Mouse (Mus musculus) embryonic facial prominence, embryonic 10.5 days (tissue): ENCODE data around the gene Ninj2. TPM values are rescaled to one million over a fixed set of nuclear protein-coding genes. Genes with fewer than 3 reads are reported as not detected.

Source experiments
- DNase-seq: peaks from one replicate; pipeline ENCODE4 v3.0.0-alpha.2; 2017; ENCODE audit warnings: low spot score
- H3K27ac ChIP-seq: fragments of 300-500 bp; sonication (generic); replicated peaks from 2 replicates; pipeline ENCODE4 v1.5.1; 2016; ENCODE audit warnings: mild to moderate bottlenecking
- H3K27me3 ChIP-seq: fragments of 300-500 bp; sonication (generic); replicated peaks from 2 replicates; pipeline ENCODE4 v1.6.1; 2016; ENCODE audit warnings: low read depth, mild to moderate bottlenecking; ENCODE audit not compliant: poor library complexity, severe bottlenecking
- H3K36me3 ChIP-seq: fragments of 300-500 bp; sonication (generic); replicated peaks from 2 replicates; pipeline ENCODE4 v1.6.1; 2016; ENCODE audit warnings: mild to moderate bottlenecking, moderate library complexity
- H3K4me1 ChIP-seq: fragments of 300-500 bp; sonication (generic); 2 replicates; pipeline ENCODE4 v1.6.1; 2016
- H3K4me3 ChIP-seq: fragments of 300-500 bp; sonication (generic); 2 replicates; pipeline ENCODE4 v1.5.1; 2016; ENCODE audit warnings: mild to moderate bottlenecking, moderate library complexity
- H3K9me3 ChIP-seq: fragments of 300-500 bp; sonication (generic); 2 replicates; pipeline ENCODE4 v1.6.1; 2016; ENCODE audit warnings: mild to moderate bottlenecking
- WGBS: fragments of 180-500 bp; shearing (Covaris S2); methylation state at CpG from one replicate; pipeline ENCODE4 v1.1.7; 2016; 5-methylcytosine and 5-hydroxymethylcytosine counted together
- polyA plus RNA-seq: library from polyadenylated mRNA; unstranded; fragments of >200 nt; fragmentation: Nextera tagmentation; extraction: Ambion mirVana; gene quantifications from 2 replicates; pipeline ENCODE4 v1.2.1, GENCODE M21; 2016

Gene Ninj2
- not detected in 2 replicates for polyA plus RNA-seq

DNA sequence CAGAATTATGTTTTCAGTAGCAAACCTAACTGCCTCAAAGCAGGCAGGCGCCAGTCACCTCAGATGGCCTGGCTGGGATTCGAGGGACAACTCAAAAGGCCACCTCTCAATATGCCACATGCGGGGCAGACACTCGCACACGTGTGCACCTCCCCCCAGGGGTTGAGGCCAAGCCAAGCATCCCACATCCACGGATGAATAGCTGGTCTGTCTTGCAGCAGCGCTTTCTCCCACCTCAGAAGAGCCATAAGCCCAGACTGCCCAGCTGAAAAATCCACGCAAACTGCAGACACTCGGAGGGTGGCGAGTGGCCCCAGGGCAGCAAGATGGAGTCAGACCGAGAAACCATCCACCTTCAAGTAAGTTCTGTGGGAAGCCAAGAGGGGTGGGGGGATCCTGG lies at the start of gene Ninj2:
TSS of gene Ninj2 (plus strand) at position 251 of the 400 bp plus-strand sequence.
- Histone ChIP-seq H3K27ac (no peak within 1 kb of the TSS), H3K4me3 (no peak within 1 kb of the TSS), H3K9me3 (no peaks in the 10 kb centered on the region), H3K36me3 (no peaks in the 10 kb centered on the region), H3K4me1 (peaks cover 4% of the 10 kb centered on the region; the same call in 1 of the 2 replicates), H3K27me3 (no peaks in the 10 kb centered on the region)
- DNase-seq = no peak
- 64% methylated on average over 11 of the region's 11 CpGs for WGBS

- H3K4me3 ChIP-seq = no peak overlapping the region
- no peaks in the 10 kb centered on the region for H3K9me3 ChIP-seq
- no peaks in the 10 kb centered on the region for H3K27me3 ChIP-seq
- H3K27ac ChIP-seq = no peak overlapping the region
- H3K4me1 ChIP-seq = no peaks in the 10 kb centered on the region
- no peaks in the 10 kb centered on the region for H3K36me3 ChIP-seq
- 87% methylated on average over 4 of the region's 4 CpGs for WGBS
- no peak for DNase-seq
Measured at GRCm38 (mm10) chr6:120045406-120045805, 47.7 kb upstream of the Ninj2 start.

- 75% methylated on average over 7 of the region's 7 CpGs for WGBS
- no peak overlapping the region for H3K27ac ChIP-seq
- H3K36me3 ChIP-seq = no peaks in the 10 kb centered on the region
- no peaks in the 10 kb centered on the region for H3K27me3 ChIP-seq
- H3K4me3 ChIP-seq = no peak overlapping the region
- DNase-seq = no peak
- H3K4me1 ChIP-seq = no peaks in the 10 kb centered on the region
- no peaks in the 10 kb centered on the region for H3K9me3 ChIP-seq
Measured at GRCm38 (mm10) chr6:120047705-120048292, 45.4 kb upstream of the Ninj2 start.

DNA sequence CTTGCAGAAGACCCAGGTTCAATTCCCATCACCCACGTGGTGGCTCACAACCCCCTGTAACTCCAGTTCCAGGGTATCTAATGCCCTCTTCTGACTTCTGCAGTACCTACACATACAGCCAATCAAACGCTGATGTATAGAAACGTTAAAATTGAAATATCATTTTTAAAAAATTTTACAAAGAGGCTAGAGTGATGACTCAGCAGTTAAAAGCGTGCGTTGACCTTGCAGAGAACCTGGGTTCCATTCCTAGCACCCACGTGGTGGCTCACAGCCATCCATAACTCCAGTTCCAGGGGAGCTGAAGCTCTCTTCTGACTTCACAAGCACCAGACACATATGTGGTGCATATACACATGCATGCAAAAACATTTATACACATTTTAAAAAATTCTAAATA lies 38.7 kb upstream of the Ninj2 start:
- WGBS = 87% methylated on average over 6 of the region's 6 CpGs

DNA sequence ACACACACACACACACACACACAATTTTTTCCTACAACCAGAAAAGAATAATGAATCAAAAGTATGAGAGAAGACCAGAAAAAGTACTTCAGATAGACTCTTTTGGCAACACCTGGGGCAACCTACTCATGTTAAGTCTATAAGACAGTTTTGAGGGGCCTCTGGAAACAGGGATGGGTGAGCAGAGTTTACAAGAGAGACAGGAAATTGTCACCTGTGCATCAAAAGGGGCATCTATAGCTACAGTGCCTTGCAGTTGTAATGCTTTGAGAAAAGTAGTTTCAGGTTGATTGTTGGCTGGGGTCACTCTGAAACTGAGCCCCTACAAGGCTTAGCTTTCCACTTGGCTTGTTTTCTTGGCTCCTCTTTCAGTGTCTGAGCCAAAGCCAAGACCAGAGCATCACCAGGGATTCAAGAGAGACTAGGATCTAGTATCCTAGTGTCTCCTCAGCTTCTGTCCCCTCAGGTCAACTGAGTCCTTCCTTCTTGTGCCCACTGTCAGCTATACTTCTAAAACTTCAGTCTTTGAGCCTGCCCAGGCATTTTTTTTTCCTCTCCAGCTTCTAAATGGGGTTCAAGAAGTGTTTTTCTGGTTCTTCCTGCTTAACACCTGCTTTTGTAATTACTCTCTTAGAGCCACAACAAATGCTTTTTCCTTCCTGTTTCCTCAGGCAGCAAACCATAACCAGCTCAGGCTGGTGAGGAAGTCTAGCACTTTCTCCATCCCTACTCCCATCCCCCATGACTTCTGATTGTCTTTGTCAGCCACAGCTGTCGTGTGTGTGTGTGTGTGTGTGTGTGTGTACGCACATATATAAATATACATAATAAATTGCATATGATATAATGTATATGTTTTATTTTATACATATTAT lies 37.2 kb upstream of the Ninj2 start:
- 81% methylated on average over 2 of the region's 2 CpGs for WGBS
- no peaks in the 10 kb centered on the region for H3K4me1 ChIP-seq

More for the DNA sequence above, 38.7 kb upstream of the Ninj2 start:
- DNase-seq = no peak
- Histone ChIP-seq H3K9me3 (no peaks in the 10 kb centered on the region), H3K27ac (no peak overlapping the region), H3K36me3 (no peaks in the 10 kb centered on the region), H3K27me3 (no peaks in the 10 kb centered on the region), H3K4me3 (no peak overlapping the region), H3K4me1 (no peaks in the 10 kb centered on the region)

DNA sequence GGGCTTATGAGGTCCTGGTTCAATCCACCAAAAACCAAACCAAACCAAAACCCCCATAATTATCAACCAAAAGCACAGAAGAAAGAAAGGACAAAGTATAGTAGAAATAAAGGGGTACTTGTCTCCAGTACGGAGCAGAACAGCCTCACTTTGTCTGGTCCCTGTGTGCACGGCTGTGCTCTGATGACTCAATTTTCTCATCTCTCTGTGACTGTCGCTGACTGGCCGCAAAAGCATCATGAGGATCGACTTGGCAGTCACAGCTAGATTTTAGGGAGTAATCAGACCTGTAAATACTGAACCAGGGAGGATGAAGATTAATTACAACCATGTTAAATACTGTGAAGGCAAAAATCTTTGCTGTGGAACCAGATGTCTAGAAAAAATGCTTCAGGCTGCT lies 30.2 kb upstream of the Ninj2 start:
- 83% methylated on average over 5 of the region's 5 CpGs for WGBS

More for the DNA sequence above, 37.2 kb upstream of the Ninj2 start:
- H3K4me3 ChIP-seq = no peak overlapping the region
- DNase-seq = no peak
- no peak overlapping the region for H3K27ac ChIP-seq
- H3K9me3 ChIP-seq = no peaks in the 10 kb centered on the region
- H3K36me3 ChIP-seq = no peaks in the 10 kb centered on the region
- H3K27me3 ChIP-seq = no peaks in the 10 kb centered on the region

GRCm38 (mm10) chr6:120064627-120065026 lies 28.5 kb upstream of the Ninj2 start:
- DNase-seq = no peak
- WGBS = 59% methylated on average over 2 of the region's 2 CpGs

More for the DNA sequence above, 30.2 kb upstream of the Ninj2 start:
- Histone ChIP-seq H3K4me1 (no peaks in the 10 kb centered on the region), H3K27me3 (no peaks in the 10 kb centered on the region), H3K4me3 (no peak overlapping the region), H3K9me3 (no peaks in the 10 kb centered on the region), H3K36me3 (no peaks in the 10 kb centered on the region), H3K27ac (no peak overlapping the region)
- DNase-seq = no peak

DNA sequence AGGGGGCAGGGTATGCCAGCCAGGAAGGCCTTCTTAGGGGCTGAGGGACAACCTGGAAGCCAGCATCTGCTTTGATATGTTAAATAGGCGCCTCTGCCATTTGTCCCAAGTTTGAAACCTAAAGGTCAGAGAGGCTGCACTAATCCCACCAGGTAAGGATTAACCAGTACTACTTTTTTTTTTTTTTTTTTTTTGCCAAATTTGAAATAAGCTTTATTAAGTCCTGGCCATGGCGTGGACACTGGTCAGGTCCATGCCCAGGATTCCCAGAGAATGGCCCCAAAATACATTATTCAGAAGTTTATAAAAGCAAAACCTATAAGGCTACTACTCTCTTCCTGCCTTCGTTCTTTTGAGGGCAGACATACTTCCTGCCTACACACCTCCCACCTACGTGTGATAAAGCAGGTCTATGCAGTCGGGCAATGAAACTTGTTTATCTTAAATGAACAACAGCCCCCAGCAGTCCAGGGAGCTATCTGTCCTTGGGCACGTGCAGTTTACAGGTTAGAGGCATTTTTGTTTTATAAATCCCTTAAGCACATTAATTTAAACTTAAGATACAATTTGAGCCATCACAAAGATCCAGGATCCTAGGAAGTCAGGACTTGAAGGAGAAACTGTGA lies 27.5 kb upstream of the Ninj2 start:
- H3K27ac ChIP-seq = no peak overlapping the region
- no peak overlapping the region for H3K4me3 ChIP-seq
- DNase-seq = no peak
- H3K9me3 ChIP-seq = no peaks in the 10 kb centered on the region
- WGBS = 72% methylated on average over 6 of the region's 6 CpGs
- H3K4me1 ChIP-seq = no peaks in the 10 kb centered on the region
- no peaks in the 10 kb centered on the region for H3K36me3 ChIP-seq
- H3K27me3 ChIP-seq = no peaks in the 10 kb centered on the region

More at GRCm38 (mm10) chr6:120064627-120065026, 28.5 kb upstream of the Ninj2 start:
- Histone ChIP-seq H3K27ac (no peak overlapping the region), H3K36me3 (no peaks in the 10 kb centered on the region), H3K9me3 (no peaks in the 10 kb centered on the region), H3K4me1 (no peaks in the 10 kb centered on the region), H3K4me3 (no peak overlapping the region), H3K27me3 (no peaks in the 10 kb centered on the region)

- no peak for DNase-seq
- Histone ChIP-seq H3K36me3 (no peaks in the 10 kb centered on the region), H3K27ac (no peak overlapping the region), H3K9me3 (no peaks in the 10 kb centered on the region), H3K4me1 (no peaks in the 10 kb centered on the region), H3K27me3 (no peaks in the 10 kb centered on the region), H3K4me3 (no peak overlapping the region)
- WGBS = 84% methylated on average over 3 of the region's 3 CpGs
Measured at GRCm38 (mm10) chr6:120069546-120069945, 23.6 kb upstream of the Ninj2 start.

DNA sequence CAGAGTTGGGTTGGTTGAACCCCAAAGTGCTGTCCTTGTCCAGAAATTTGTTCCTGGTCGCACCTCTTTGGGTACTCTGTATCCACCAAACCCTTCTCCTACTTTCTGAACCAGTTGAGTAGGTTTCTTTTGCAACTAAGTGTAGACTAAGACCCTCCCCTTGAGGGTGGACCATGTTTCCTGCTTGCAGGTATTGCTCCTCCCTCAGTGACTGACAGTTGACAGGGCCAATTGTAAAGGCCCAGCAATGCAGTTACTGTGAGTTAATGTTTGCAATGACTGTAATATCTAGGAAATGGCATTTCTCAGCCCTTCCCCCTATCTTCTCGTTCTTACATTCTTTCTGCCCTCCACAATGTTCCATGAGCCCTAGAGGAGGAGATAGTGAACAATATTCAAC lies 20.5 kb upstream of the Ninj2 start:
- DNase-seq = no peak
- Histone ChIP-seq H3K4me1 (no peaks in the 10 kb centered on the region), H3K4me3 (no peak overlapping the region), H3K36me3 (no peaks in the 10 kb centered on the region), H3K9me3 (no peaks in the 10 kb centered on the region), H3K27me3 (no peaks in the 10 kb centered on the region), H3K27ac (no peak overlapping the region)
- 84% methylated on average over 2 of the region's 2 CpGs for WGBS

GRCm38 (mm10) chr6:120076619-120077450 lies 16.3 kb upstream of the Ninj2 start:
- no peak for DNase-seq
- no peak overlapping the region for H3K27ac ChIP-seq
- no peak overlapping the region for H3K4me3 ChIP-seq
- no peaks in the 10 kb centered on the region for H3K9me3 ChIP-seq
- no peaks in the 10 kb centered on the region for H3K4me1 ChIP-seq
- H3K27me3 ChIP-seq = no peaks in the 10 kb centered on the region
- H3K36me3 ChIP-seq = no peaks in the 10 kb centered on the region
- 90% methylated on average over 6 of the region's 6 CpGs for WGBS

DNA sequence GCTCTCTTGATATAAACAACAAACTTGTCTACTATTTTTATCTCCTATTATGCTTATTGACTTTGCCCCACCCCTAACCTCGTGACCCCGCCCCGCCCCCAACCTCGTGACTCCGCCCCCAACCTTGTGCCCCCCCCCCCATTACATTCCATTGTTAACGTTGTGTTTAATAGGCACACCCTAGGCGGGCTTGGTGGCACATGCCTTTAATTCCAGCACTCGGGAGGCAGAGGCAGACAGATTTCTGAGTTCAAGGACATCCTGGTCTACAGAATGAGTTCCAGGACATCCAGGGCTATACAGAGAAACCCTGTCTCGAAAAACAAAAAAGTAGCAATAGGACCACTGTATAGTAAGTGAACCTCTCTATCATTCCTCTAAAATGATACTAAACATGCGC lies 13.6 kb upstream of the Ninj2 start:
- H3K4me1 ChIP-seq = no peaks in the 10 kb centered on the region
- H3K27ac ChIP-seq = no peak overlapping the region
- no peaks in the 10 kb centered on the region for H3K36me3 ChIP-seq
- no peaks in the 10 kb centered on the region for H3K9me3 ChIP-seq
- no peak for DNase-seq
- H3K4me3 ChIP-seq = no peak overlapping the region
- H3K27me3 ChIP-seq = no peaks in the 10 kb centered on the region
- 87% methylated on average over 10 of the region's 10 CpGs for WGBS
